8 mouse cellular contexts compared by ENCODE assay signal in the genomic region with DNA sequence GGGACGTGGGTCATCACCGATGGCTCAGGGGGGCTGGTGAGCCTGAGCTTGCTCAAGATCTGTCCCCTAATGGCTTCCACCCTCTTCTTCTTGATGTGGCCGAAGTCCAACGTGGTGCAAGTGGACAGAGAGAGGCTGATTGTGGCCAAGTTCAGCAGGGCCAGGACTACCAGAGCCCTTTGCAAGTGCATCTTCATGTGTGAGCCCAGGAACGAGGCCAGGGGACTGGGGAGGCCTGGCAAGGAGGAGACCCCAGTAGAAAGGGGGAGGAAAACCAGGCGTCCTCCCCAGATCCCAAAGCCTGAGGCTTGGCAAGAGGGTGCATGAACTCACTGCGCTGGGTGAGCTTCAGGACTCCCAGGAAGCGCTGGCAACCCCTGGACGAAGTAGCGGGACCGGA. TPM values are rescaled to one million over a fixed set of nuclear protein-coding genes. Genes with fewer than 3 reads are reported as not detected.
DNase-seq lines count a peak whose midpoint lies in the region; ATAC-seq and TF ChIP-seq lines count a peak whose summit lies in the region.

No protein-coding gene starts in this region.

- no peak overlapping the region for H3K27ac ChIP-seq in ES-Bruce4 (ENCODE audit: insufficient read depth, low read length)
- H3K27ac ChIP-seq in forebrain, embryonic 12.5 days = 0 out of 2 replicates have a peak overlapping the region, but pooled peaks have one; percentile 31
- peak overlapping the region; percentile 98 for H3K27ac ChIP-seq in limb, embryonic 14.5 days (replicated peaks; ENCODE audit: low read depth, low read length)
- H3K27ac ChIP-seq in stomach, embryonic 15.5 days = peak overlapping the region; percentile 96

- no peaks in the 10 kb centered on the region for H3K9me3 ChIP-seq in ES-Bruce4 (replicated peaks; ENCODE audit: control insufficient read depth, insufficient read depth, low read length, poor library complexity, severe bottlenecking)
- no peaks in the 10 kb centered on the region for H3K9me3 ChIP-seq in forebrain, embryonic 12.5 days
- no peaks in the 10 kb centered on the region for H3K9me3 ChIP-seq in limb, embryonic 14.5 days (ENCODE audit: control insufficient read depth, low read length)
- no peaks in the 10 kb centered on the region for H3K9me3 ChIP-seq in stomach, embryonic 15.5 days

- TF ChIP-seq POLR2A in ES-Bruce4 (IDR thresholded peaks at IDR 0.05; ENCODE audit: insufficient read depth, low read length) = no peak
- TF ChIP-seq POLR2A in limb, embryonic 14.5 days (IDR thresholded peaks at IDR 0.05; ENCODE audit: borderline replicate concordance, extremely low read depth, insufficient read depth, insufficient read length) = no peak

- no peak for ATAC-seq in forebrain, embryonic 12.5 days (ENCODE audit: low FRiP score)
- no peak for ATAC-seq in limb, embryonic 14.5 days (ENCODE audit: low FRiP score, low read depth)
- no peak for ATAC-seq in stomach, embryonic 15.5 days (ENCODE audit: insufficient read depth, low FRiP score, low read depth)

- no peak for TF ChIP-seq EP300 in ES-Bruce4 (IDR thresholded peaks at IDR 0.05; ENCODE audit: insufficient read depth, low read depth, low read length)

- H3K9ac ChIP-seq in ES-Bruce4 (ENCODE audit: low read depth, poor library complexity, severe bottlenecking) = no peak overlapping the region
- H3K9ac ChIP-seq in forebrain, embryonic 12.5 days = peak overlapping the region; percentile 68
- H3K9ac ChIP-seq in limb, embryonic 14.5 days (ENCODE audit: low read depth, low read length, severe bottlenecking) = peak overlapping the region; percentile 70
- H3K9ac ChIP-seq in stomach, embryonic 15.5 days = peak overlapping the region; percentile 23; the same call in 1 of the 2 replicates

- H3K27me3 ChIP-seq in ES-Bruce4 (ENCODE audit: control insufficient read depth, insufficient read depth, low read length, poor library complexity, severe bottlenecking) = 0 out of 2 replicates have a peak, but pooled peaks cover 2% of the 10 kb centered on the region
- peaks cover 43% of the 10 kb centered on the region for H3K27me3 ChIP-seq in forebrain, embryonic 12.5 days
- H3K27me3 ChIP-seq in limb, embryonic 14.5 days (ENCODE audit: control insufficient read depth, insufficient read depth, low read length) = no peaks in the 10 kb centered on the region
- peaks cover 5% of the 10 kb centered on the region; the same call in 1 of the 2 replicates for H3K27me3 ChIP-seq in stomach, embryonic 15.5 days (replicated peaks)

- H3K36me3 ChIP-seq in ES-Bruce4 (ENCODE audit: control insufficient read depth, insufficient read depth, low read length, poor library complexity, severe bottlenecking) = no peaks in the 10 kb centered on the region
- H3K36me3 ChIP-seq in forebrain, embryonic 12.5 days (replicated peaks) = no peaks in the 10 kb centered on the region
- H3K36me3 ChIP-seq in limb, embryonic 14.5 days (ENCODE audit: control insufficient read depth, insufficient read depth, low read length) = peaks cover 4% of the 10 kb centered on the region; the same call in 1 of the 2 replicates
- H3K36me3 ChIP-seq in stomach, embryonic 15.5 days = no peaks in the 10 kb centered on the region

- peak overlapping the region; percentile 11; the same call in 1 of the 2 replicates for H3K4me3 ChIP-seq in ES-Bruce4 (ENCODE audit: low read depth, low read length)
- H3K4me3 ChIP-seq in forebrain, embryonic 12.5 days (replicated peaks) = peak overlapping the region; percentile 52
- peak overlapping the region; percentile 59 for H3K4me3 ChIP-seq in limb, embryonic 14.5 days (replicated peaks; ENCODE audit: low read length)
- H3K4me3 ChIP-seq in stomach, embryonic 15.5 days (replicated peaks) = peak overlapping the region; percentile 59

- WGBS in forebrain, embryonic 12.5 days = 19% methylated on average over 11 of the region's 11 CpGs
- WGBS in limb, embryonic 14.5 days = 14% methylated on average over 11 of the region's 11 CpGs
- WGBS in stomach, embryonic 15.5 days = 27% methylated on average over 11 of the region's 11 CpGs

- no peak for TF ChIP-seq CTCF in ES-Bruce4 (IDR thresholded peaks at IDR 0.05; ENCODE audit: low read depth, low read length)

- peak overlapping the region; percentile 75 for H3K4me2 ChIP-seq in forebrain, embryonic 12.5 days
- peak overlapping the region; percentile 91 for H3K4me2 ChIP-seq in limb, embryonic 14.5 days (replicated peaks; ENCODE audit: low read depth, low read length, severe bottlenecking)
- H3K4me2 ChIP-seq in stomach, embryonic 15.5 days = peak overlapping the region; percentile 95

- DNase-seq in heart, adult 11 months = peak; percentile 94
- no peak for DNase-seq in heart, adult 8-10 months (ENCODE audit: low spot score)
- DNase-seq in limb, embryonic 14.5 days (ENCODE audit: low spot score) = no peak
- no peak for DNase-seq in adrenal gland, postnatal 14 days
- DNase-seq in spleen, postnatal 36 days (ENCODE audit: low spot score in 2 of 2) = no peak

- H3K4me1 ChIP-seq in ES-Bruce4 (ENCODE audit: control insufficient read depth, insufficient read depth, low read length) = no peaks in the 10 kb centered on the region
- peaks cover 21% of the 10 kb centered on the region for H3K4me1 ChIP-seq in forebrain, embryonic 12.5 days
- H3K4me1 ChIP-seq in limb, embryonic 14.5 days (ENCODE audit: control insufficient read depth, insufficient read depth, low read length) = peaks cover 30% of the 10 kb centered on the region
- H3K4me1 ChIP-seq in stomach, embryonic 15.5 days = peaks cover 13% of the 10 kb centered on the region; the same call in 1 of the 2 replicates

RNA-seq across cellular contexts. Expression of gene Tgfb3, which starts 1.1 kb away (rescaled TPM):
- total RNA-seq in heart, adult 8-10 months (2022) = 10 to 100 TPM; 13.5 to 15.5 (median 14.3) TPM
- polyA plus RNA-seq in ES-Bruce4 (2011; ENCODE audit: insufficient read depth, insufficient read length, low read depth, missing spikeins) = 1.3 and 2.1 TPM in 2 replicates
- 8.5 and 9.7 TPM in 2 replicates for polyA plus RNA-seq in forebrain, embryonic 12.5 days (2016; fragmentation: Nextera tagmentation; extraction: Ambion mirVana)
- 85.0 and 87.3 TPM in 2 replicates for polyA plus RNA-seq in limb, embryonic 14.5 days (2012; rRNA removed)
- polyA plus RNA-seq in limb, embryonic 14.5 days (2014; fragmentation: Nextera tagmentation; extraction: Ambion mirVana) = 64.7 and 70.4 TPM in 2 replicates
- 25.8 and 30.5 TPM in 2 replicates for polyA plus RNA-seq in stomach, embryonic 15.5 days (2015; fragmentation: Nextera tagmentation; extraction: Ambion mirVana)
- total RNA-seq in adrenal gland, postnatal 14 days (2021) = 11.3 and 13.2 TPM in 2 replicates

RNA-seq across cellular contexts. Expression of gene Ift43, which starts 4.6 kb away (rescaled TPM):
- 10 to 100 TPM; 24.9 to 32.3 (median 27.7) TPM for total RNA-seq in heart, adult 8-10 months (2022)
- 41.6 and 44.2 TPM in 2 replicates for polyA plus RNA-seq in ES-Bruce4 (2011; ENCODE audit: insufficient read depth, insufficient read length, low read depth, missing spikeins)
- 91.9 and 94.3 TPM in 2 replicates for polyA plus RNA-seq in forebrain, embryonic 12.5 days (2016; fragmentation: Nextera tagmentation; extraction: Ambion mirVana)
- 41.2 and 48.7 TPM in 2 replicates for polyA plus RNA-seq in limb, embryonic 14.5 days (2012; rRNA removed)
- 75.5 and 84.1 TPM in 2 replicates for polyA plus RNA-seq in limb, embryonic 14.5 days (2014; fragmentation: Nextera tagmentation; extraction: Ambion mirVana)
- 57.7 and 62.5 TPM in 2 replicates for polyA plus RNA-seq in stomach, embryonic 15.5 days (2015; fragmentation: Nextera tagmentation; extraction: Ambion mirVana)
- total RNA-seq in adrenal gland, postnatal 14 days (2021) = 23.3 and 25.3 TPM in 2 replicates
